In the genomic region with DNA sequence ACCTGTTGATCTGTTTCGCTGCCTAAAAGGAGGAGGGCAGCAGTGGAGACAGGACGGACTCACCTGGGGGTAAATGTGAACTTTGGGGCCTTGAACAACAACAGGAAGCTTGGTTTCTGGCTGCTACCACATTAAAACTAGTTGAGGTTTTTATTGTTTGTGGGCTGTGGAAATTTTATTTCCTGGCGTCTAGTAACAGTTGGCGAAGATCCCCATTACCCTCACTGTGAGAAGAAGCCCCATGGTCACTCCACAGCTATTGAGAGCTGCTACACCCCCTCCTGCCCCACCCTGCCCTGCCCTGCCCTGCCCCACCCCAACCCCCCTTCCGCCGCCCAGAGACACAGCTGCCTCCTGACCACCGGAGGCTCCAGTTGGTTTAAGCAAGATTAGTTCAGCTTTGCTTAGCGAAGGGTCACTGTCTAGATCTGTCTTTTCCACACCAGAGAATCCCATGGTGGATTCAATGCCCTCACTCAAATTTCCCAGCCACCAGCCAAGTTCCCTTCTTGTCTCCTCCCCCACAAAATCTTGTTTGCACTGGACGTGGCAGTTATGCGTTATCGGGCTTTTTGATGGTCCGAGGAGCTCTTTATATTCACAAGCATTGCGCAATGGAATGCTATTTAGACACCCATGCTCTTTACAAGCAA, we compare ENCODE assay signal across 8 mouse cellular contexts.
A peak's percentile ranks its signal among the peaks of the same experiment; 100 is the strongest.
DNase-seq lines count a peak whose midpoint lies in the region.

No protein-coding gene starts in this region.

- peak; percentile 26 to 37 for DNase-seq in lung, adult 18-20 months
- DNase-seq in lung, postnatal 25 days (ENCODE audit: low spot score), result no peak
- peak; percentile 13 for DNase-seq in NIH3T3 (ENCODE audit: low read depth)
- DNase-seq in large intestine, adult 2 months (ENCODE audit: low read depth, low spot score), result peak; percentile 53
- peak; percentile 50 to 58 for DNase-seq in natural killer cell, adult 2 months (ENCODE audit: low spot score in 2 of 2)
- DNase-seq in right cerebral cortex, postnatal 14 days, result no peak
- DNase-seq in left cerebral cortex, adult 9 months (ENCODE audit: low spot score in 2 of 2), result no peak
- DNase-seq in kidney, postnatal 14 days, result no peak

- 14% methylated on average over 13 of the region's 13 CpGs for WGBS in large intestine, adult 2 months

Comparison
In these comparisons a context has a peak if more than half of its experiments do, and no peak if none do; other contexts are left out.
1. DNase-seq: peak in lung, adult 18-20 months (2 of 2), NIH3T3 (single experiment), large intestine, adult 2 months (single experiment) and natural killer cell, adult 2 months (2 of 2); none in lung, postnatal 25 days (single experiment), right cerebral cortex, postnatal 14 days (single experiment), left cerebral cortex, adult 9 months (0 of 2) and kidney, postnatal 14 days (single experiment).